Mouse (Mus musculus) testis, adult 2 months (tissue): ENCODE data around the gene Psmd11.

Source experiments
- CTCF ChIP-seq: fragments of 200-500 bp; IDR thresholded peaks from 2 replicates; pipeline ENCODE4 v1.5.1; 2012; ENCODE audit warnings: low read depth, mild to moderate bottlenecking, inconsistent platforms, low read length, moderate library complexity; ENCODE audit not compliant: control insufficient read depth, insufficient read depth, insufficient replicate concordance
- POLR2A ChIP-seq: fragments of 200-500 bp; IDR thresholded peaks from 2 replicates; pipeline ENCODE4 v1.6.1; 2012; ENCODE audit warnings: low read depth, mild to moderate bottlenecking, inconsistent platforms, low read length, moderate library complexity; ENCODE audit not compliant: control insufficient read depth

- TF ChIP-seq CTCF: no peak
- no peak for TF ChIP-seq POLR2A
Measured at GRCm38 (mm10) chr11:80446916-80447315, 18.5 kb downstream of the Psmd11 start.
